Mouse (Mus musculus) G1E (cell line): ENCODE data around the gene Fgfr2. TPM values are rescaled to one million over a fixed set of nuclear protein-coding genes. Genes with fewer than 3 reads are reported as not detected.

Experiments used
- ATAC-seq: 2 replicates; pipeline ENCODE4 v1.8.0; 2016; ENCODE audit warnings: mild to moderate bottlenecking; ENCODE audit not compliant: insufficient number of reproducible peaks, poor library complexity, low FRiP score, severe bottlenecking; ENCODE audit errors: extremely low read depth
- DNase-seq: peaks from one replicate; pipeline ENCODE4 v3.0.0; 2012; ENCODE audit warnings: low spot score
- H3K27me3 ChIP-seq: 2 replicates; pipeline ENCODE4 v1.6.1; 2012; ENCODE audit warnings: mild to moderate bottlenecking, low read length, inconsistent platforms; ENCODE audit not compliant: insufficient read depth
- H3K36me3 ChIP-seq: replicated peaks from 2 replicates; pipeline ENCODE3; 2012; ENCODE audit warnings: mild to moderate bottlenecking, inconsistent platforms
- H3K4me1 ChIP-seq: 2 replicates; pipeline ENCODE4 v1.6.1; 2012; ENCODE audit warnings: low read depth, low read length, inconsistent platforms, mixed read lengths; ENCODE audit not compliant: insufficient read depth
- H3K4me3 ChIP-seq: 2 replicates; pipeline ENCODE4 v1.5.1; 2012; ENCODE audit warnings: low read depth, mild to moderate bottlenecking, inconsistent platforms, low read length, moderate library complexity, mixed read lengths
- H3K9me3 ChIP-seq: replicated peaks from 2 replicates; pipeline ENCODE4 v1.6.1; 2012; ENCODE audit warnings: inconsistent platforms
- CTCF ChIP-seq: IDR thresholded peaks from 2 replicates; pipeline ENCODE4 v1.5.1; 2012; ENCODE audit warnings: low read depth, low read length, inconsistent platforms, mixed read lengths
- GATA1 ChIP-seq: IDR thresholded peaks from 2 replicates; pipeline ENCODE4 v1.6.1; 2012; ENCODE audit warnings: borderline replicate concordance, low read length, inconsistent platforms, mixed read lengths
- GATA2 ChIP-seq: IDR thresholded peaks from 2 replicates; pipeline ENCODE4 v1.6.1; 2012; ENCODE audit warnings: low read depth, low read length, inconsistent platforms, borderline replicate concordance
- POLR2AphosphoS5 ChIP-seq: IDR thresholded peaks from 2 replicates; pipeline ENCODE4 v1.6.1; 2012; ENCODE audit warnings: low read depth, low read length, inconsistent platforms; ENCODE audit not compliant: insufficient replicate concordance
- TAL1 ChIP-seq: conservative IDR thresholded peaks from 2 replicates; pipeline ENCODE4 v1.6.1; 2012; ENCODE audit warnings: low read depth, low read length, inconsistent platforms, mixed read lengths
- polyA plus RNA-seq: library from polyadenylated mRNA; stranded (reverse); fragments of >175 nt; gene quantifications from 2 replicates; pipeline ENCODE4 v1.2.3, GENCODE M21; 2012
- total RNA-seq, 2 experiments: library from RNA; stranded (forward) in 1 of 2; stranded (reverse) in 1 of 2; fragments of 200-1000 nt in 1 of 2; fragments of >200 nt in 1 of 2; fragmentation: Nextera tagmentation in 1 of 2; gene quantifications; 2 replicates each; pipeline ENCODE4 v1.2.3; 2014 to 2017

Gene Fgfr2
- total and polyA plus RNA-seq, 3 experiments, result 0.22 TPM; not detected in 2

DNA sequence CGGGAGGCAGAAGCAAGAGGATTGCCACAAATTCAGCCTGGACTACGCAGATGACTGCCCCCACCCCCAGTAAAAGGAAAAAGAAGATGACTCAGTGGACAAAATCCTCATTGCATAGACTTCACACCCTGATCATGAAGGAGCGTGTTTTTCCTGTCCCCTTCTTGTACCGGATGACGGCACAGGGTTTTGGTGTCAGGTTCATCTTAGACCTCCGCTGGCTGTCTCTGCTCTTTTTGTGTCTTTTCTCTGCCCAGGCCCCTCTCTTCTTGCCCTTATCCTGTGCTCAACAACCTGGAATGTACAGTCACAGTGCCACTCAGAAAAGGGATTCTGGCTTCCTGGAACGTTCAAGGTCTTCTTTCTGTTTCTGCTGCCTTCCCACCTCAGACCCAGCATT is 2172.7 kb downstream of the Fgfr2 start:
- ATAC-seq, result no peak
- H3K27me3 ChIP-seq, result no peaks in the 10 kb centered on the region

DNA sequence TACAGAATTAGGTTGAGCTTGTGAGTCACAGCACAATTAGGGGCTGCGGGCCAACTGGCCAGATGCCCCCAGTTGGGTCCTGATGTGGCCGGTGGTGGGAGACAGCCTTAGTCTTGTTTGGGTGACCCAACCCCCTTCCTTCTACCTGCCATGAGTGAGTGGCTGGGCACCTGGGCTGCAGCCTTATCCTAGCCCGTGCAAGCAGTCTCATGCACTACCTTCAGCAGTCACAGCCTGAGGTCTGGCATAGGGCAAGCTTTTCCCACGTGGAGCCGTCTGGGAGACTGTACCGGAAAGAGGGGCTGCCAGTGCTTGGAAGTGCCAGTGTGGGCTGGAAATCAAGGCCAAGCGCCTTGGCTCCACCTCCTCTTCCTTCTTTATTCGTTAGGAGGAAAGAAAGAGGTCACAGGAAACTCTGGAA is 2173.8 kb downstream of the Fgfr2 start:
- ATAC-seq, result no peak
- Histone ChIP-seq H3K27me3 (no peaks in the 10 kb centered on the region), H3K36me3 (no peaks in the 10 kb centered on the region), H3K9me3 (peaks cover 80% of the 10 kb centered on the region), H3K4me1 (no peaks in the 10 kb centered on the region), H3K4me3 (no peak overlapping the region)
- no peak for DNase-seq
- TF ChIP-seq TAL1 (no peak), CTCF (no peak), POLR2AphosphoS5 (no peak), GATA2 (no peak), GATA1 (no peak)

More for the DNA sequence above, 2172.7 kb downstream of the Fgfr2 start:
- no peak for TF ChIP-seq CTCF
- TF ChIP-seq TAL1, result no peak
- TF ChIP-seq GATA1, result no peak
- no peak for TF ChIP-seq GATA2
- no peak for TF ChIP-seq POLR2AphosphoS5
- Histone ChIP-seq H3K4me1 (no peaks in the 10 kb centered on the region), H3K9me3 (peaks cover 78% of the 10 kb centered on the region), H3K4me3 (no peak overlapping the region), H3K36me3 (no peaks in the 10 kb centered on the region)
- DNase-seq, result no peak

DNA sequence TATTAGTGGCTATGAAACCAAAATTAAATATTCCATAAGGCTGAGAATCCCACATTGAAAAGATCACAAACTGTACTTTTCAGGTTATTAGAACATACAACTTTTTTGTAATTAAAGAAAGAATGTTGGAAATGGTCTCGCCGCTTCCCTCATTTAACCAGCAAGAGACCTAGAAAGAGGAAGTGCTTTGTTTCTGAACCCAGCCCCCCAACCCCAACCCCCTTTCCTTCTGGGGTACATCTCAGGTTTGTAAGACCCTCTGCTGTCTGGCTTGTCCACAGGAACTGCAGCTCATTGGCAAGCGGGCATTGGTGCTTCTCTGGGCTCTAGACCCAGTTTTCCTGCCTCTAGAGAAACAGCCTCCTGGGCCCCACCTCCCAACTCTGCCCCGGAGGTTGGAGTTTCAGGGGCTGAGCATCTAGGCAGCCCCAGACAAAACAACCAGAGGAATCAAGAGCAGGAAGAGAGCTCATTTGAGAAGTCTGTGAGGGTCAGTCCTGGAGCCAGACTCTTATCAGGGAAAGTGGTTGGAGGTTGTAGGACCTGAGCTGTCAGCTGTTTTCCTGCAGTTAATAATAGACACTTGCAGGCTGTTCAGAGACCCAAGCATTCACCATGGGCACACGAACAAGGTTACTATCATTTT is 2174.5 kb downstream of the Fgfr2 start:
- no peak overlapping the region for H3K4me3 ChIP-seq
- no peak for TF ChIP-seq GATA2
- no peak for TF ChIP-seq CTCF
- TF ChIP-seq POLR2AphosphoS5, result no peak
- TF ChIP-seq TAL1, result no peak
- no peak for TF ChIP-seq GATA1

DNA sequence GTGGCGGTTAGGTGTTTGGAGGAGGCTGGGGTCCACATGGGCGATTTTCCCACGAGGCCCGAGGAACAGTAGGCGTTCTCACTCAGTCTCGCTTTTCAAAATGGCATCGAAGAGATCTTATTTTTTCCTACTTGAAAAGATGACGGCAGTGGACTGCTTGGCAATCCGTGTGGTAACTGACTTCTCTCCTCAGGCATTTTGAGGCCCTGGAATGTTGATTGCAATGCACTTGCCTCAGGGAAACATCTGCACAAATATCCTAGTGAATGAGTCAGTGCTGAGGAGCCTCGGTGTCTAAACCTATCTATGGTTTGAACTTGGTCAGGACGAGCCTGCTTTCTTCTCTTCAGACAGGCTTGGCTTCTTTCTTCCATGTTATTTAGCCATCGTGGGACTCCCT is 2176.8 kb downstream of the Fgfr2 start:
- Histone ChIP-seq H3K27me3 (no peaks in the 10 kb centered on the region), H3K9me3 (peaks cover 76% of the 10 kb centered on the region), H3K4me1 (no peaks in the 10 kb centered on the region), H3K36me3 (no peaks in the 10 kb centered on the region), H3K4me3 (no peak overlapping the region)
- ATAC-seq (no peak), DNase-seq (no peak)
- no peak for TF ChIP-seq GATA2

More for the DNA sequence above, 2174.5 kb downstream of the Fgfr2 start:
- Histone ChIP-seq H3K4me1 (no peaks in the 10 kb centered on the region), H3K9me3 (peaks cover 80% of the 10 kb centered on the region), H3K36me3 (no peaks in the 10 kb centered on the region), H3K27me3 (no peaks in the 10 kb centered on the region)
- ATAC-seq, result no peak
- no peak for DNase-seq

DNA sequence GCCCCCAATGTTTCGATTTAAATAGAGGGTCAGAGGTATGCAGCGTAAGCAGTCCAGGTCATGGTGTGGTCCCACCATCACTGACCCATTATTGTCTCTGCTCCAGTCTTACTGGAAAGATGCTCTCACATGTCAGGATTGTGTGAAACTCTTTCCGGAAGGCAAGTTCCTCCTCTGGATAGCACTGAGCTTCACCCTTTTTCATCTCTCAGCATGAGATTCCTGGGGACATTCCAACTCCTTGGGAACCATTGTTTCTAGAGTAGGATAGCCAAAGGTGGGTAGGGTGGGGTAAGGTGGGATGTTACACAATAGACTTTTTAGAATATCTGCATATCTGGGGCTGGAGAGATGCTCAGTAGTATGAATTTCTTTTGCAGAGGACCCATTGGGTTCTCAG is 2177.4 kb downstream of the Fgfr2 start:
- ATAC-seq (no peak), DNase-seq (no peak)
- no peaks in the 10 kb centered on the region for H3K4me1 ChIP-seq
- H3K36me3 ChIP-seq, result no peaks in the 10 kb centered on the region
- no peaks in the 10 kb centered on the region for H3K27me3 ChIP-seq
- H3K4me3 ChIP-seq, result no peak overlapping the region
- TF ChIP-seq POLR2AphosphoS5 (no peak), GATA2 (no peak), TAL1 (no peak), GATA1 (no peak), CTCF (no peak)
- peaks cover 76% of the 10 kb centered on the region for H3K9me3 ChIP-seq

DNA sequence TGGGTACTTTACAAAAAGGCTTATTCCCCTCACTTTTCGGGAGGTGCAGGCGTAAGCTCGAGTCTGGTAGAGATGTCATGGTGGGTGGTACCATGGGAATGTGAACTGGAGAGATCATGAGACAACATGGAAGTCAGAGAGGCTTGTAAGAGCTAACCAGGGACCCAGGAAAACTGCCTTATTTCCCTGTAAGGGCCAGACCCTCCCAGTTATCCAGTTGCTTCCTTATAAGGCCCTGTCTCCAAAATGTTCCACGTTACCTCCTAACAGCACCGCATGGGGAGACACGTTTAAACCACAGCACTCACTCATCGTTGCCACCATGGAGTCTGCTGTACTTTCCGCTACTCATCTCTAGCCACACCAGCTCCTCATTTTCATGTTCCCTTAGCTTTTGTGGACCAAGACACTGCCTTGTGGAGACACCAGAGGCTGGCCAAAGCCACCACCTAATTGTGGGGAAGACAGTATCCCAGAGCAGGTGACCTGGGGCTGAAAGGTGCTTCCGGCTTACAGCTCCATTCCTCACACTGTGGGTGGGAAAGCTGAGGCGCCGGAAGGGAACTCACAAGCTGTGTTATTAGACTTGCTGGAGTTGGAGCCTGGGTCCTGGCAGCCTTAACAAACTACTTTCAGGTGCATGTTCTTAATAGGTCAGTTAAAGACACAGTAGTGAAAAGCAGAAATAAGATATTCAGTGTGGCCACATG is 2178.2 kb downstream of the Fgfr2 start:
- DNase-seq, result no peak
- ATAC-seq, result no peak
- H3K27me3 ChIP-seq, result no peaks in the 10 kb centered on the region
- H3K4me3 ChIP-seq, result no peak overlapping the region
- H3K36me3 ChIP-seq, result no peaks in the 10 kb centered on the region
- peaks cover 80% of the 10 kb centered on the region for H3K9me3 ChIP-seq
- no peak for TF ChIP-seq POLR2AphosphoS5
- TF ChIP-seq TAL1, result no peak
- no peak for TF ChIP-seq GATA2
- TF ChIP-seq GATA1, result no peak
- no peak for TF ChIP-seq CTCF
- no peaks in the 10 kb centered on the region for H3K4me1 ChIP-seq
